Mouse (Mus musculus) liver, embryonic 14.5 days (tissue): ENCODE data around the gene Tmem164. TPM values are rescaled to one million over a fixed set of nuclear protein-coding genes. Genes with fewer than 3 reads are reported as not detected.

Experiments used
- ATAC-seq: fragments of 200-750 bp; cut with Nextera tagmentation; 2 replicates; pipeline ENCODE4 v1.8.0; 2017; ENCODE audit warnings: moderate number of reproducible peaks, mild to moderate bottlenecking, moderate library complexity; ENCODE audit not compliant: insufficient read depth
- DNase-seq, 3 experiments: peaks; one replicate each; pipeline ENCODE4 v3.0.0-alpha.2; 2012 to 2013; ENCODE audit warnings: low read depth in 3 of 3, low spot score in 3 of 3
- H3K27ac ChIP-seq: fragments of 300-500 bp; sonication (generic); 2 replicates; pipeline ENCODE4 v1.5.1; 2014; ENCODE audit warnings: moderate library complexity, mild to moderate bottlenecking, control low read depth, inconsistent platforms
- H3K27me3 ChIP-seq: fragments of 300-500 bp; sonication (generic); 2 replicates; pipeline ENCODE4 v1.6.1; 2014; ENCODE audit warnings: mild to moderate bottlenecking, low read length, moderate library complexity; ENCODE audit not compliant: control insufficient read depth, insufficient read depth
- H3K36me3 ChIP-seq: fragments of 300-500 bp; sonication (generic); replicated peaks from 2 replicates; pipeline ENCODE4 v1.6.1; 2014; ENCODE audit warnings: low read depth; ENCODE audit not compliant: control insufficient read depth, insufficient read depth
- H3K4me1 ChIP-seq, 2 experiments: fragments of 200-500 bp in 1 of 2; fragments of 300-500 bp in 1 of 2; sonication (generic) in 1 of 2; replicated peaks; 2 replicates each; pipeline ENCODE4 v1.6.1; 2012 to 2014; ENCODE audit warnings: antibody characterized with exemption in 1 of 2, inconsistent platforms in 1 of 2, low read length in 1 of 2; ENCODE audit not compliant: control insufficient read depth in 2 of 2, insufficient read depth in 2 of 2
- H3K4me2 ChIP-seq: fragments of 300-500 bp; sonication (generic); 2 replicates; pipeline ENCODE4 v1.6.1; 2014; ENCODE audit warnings: low read depth, mild to moderate bottlenecking, control low read depth, moderate library complexity
- H3K4me3 ChIP-seq, 2 experiments: fragments of 200-500 bp in 1 of 2; fragments of 300-500 bp in 1 of 2; sonication (generic) in 1 of 2; 2 replicates each; pipeline ENCODE4 v1.5.1; 2012 to 2014; ENCODE audit warnings: low read depth in 2 of 2, low read length in 2 of 2, mild to moderate bottlenecking in 2 of 2, control low read depth in 1 of 2, inconsistent platforms in 1 of 2, moderate library complexity in 1 of 2; ENCODE audit not compliant: insufficient read depth in 1 of 2
- H3K9ac ChIP-seq: fragments of 300-500 bp; sonication (generic); replicated peaks from 2 replicates; pipeline ENCODE4 v1.6.1; 2014; ENCODE audit warnings: mild to moderate bottlenecking, control low read depth, moderate library complexity
- H3K9me3 ChIP-seq: fragments of 300-500 bp; sonication (generic); 2 replicates; pipeline ENCODE4 v1.6.1; 2016; ENCODE audit warnings: low read length, mixed read lengths; ENCODE audit not compliant: control insufficient read depth
- CTCF ChIP-seq: IDR thresholded peaks from 2 replicates; pipeline ENCODE4 v1.5.1; 2016; ENCODE audit warnings: antibody characterized with exemption, low read depth, control low read depth
- EP300 ChIP-seq: IDR thresholded peaks from 2 replicates; pipeline ENCODE4 v1.6.1; 2016; ENCODE audit warnings: antibody characterized with exemption, low read depth
- WGBS: fragments of 180-500 bp; shearing (Covaris S2); extraction: QIAGEN DNeasy Blood & Tissue Kit; methylation state at CpG from one replicate; pipeline ENCODE4 v1.1.7; 2014; ENCODE audit not compliant: insufficient replicate concordance; 5-methylcytosine and 5-hydroxymethylcytosine counted together
- polyA plus RNA-seq, 2 experiments: library from polyadenylated mRNA; depleted of rRNA in 1 of 2; stranded (reverse) in 1 of 2; unstranded in 1 of 2; fragments of >200 nt; fragmentation: Nextera tagmentation in 1 of 2; extraction: Ambion mirVana in 1 of 2; gene quantifications; 2 replicates each; pipeline versions ENCODE4 v1.2.1 to v1.2.3; 2012 to 2014

Gene Tmem164
- polyA plus RNA-seq, 2 experiments, result 12.6 to 14.3 TPM

GRCm38 (mm10) chrX:142827644-142828043 is 146.4 kb downstream of the Tmem164 start:
- peaks cover 0 to 5% of the 10 kb centered on the region in 2 experiments; a peak in 1 of 4 replicates for H3K4me1 ChIP-seq
- no peak overlapping the region for H3K9ac ChIP-seq
- no peaks in the 10 kb centered on the region for H3K36me3 ChIP-seq
- no peak overlapping the region for H3K4me3 ChIP-seq
- peak; percentile 33; the same call in 1 of the 2 replicates for TF ChIP-seq CTCF
- TF ChIP-seq EP300, result no peak
- WGBS, result 29% methylated on average over 1 of the region's 1 CpGs
- no peak overlapping the region for H3K27ac ChIP-seq
- DNase-seq, result no peak
- no peak overlapping the region for H3K4me2 ChIP-seq
- no peaks in the 10 kb centered on the region for H3K9me3 ChIP-seq
- H3K27me3 ChIP-seq, result no peaks in the 10 kb centered on the region
- no peak for ATAC-seq

GRCm38 (mm10) chrX:142828184-142828908 is 147.1 kb downstream of the Tmem164 start:
- H3K36me3 ChIP-seq, result no peaks in the 10 kb centered on the region
- WGBS, result 62% methylated on average over 13 of the region's 13 CpGs
- no peak overlapping the region for H3K27ac ChIP-seq
- TF ChIP-seq CTCF, result no peak
- no peak for TF ChIP-seq EP300
- peaks cover 0 to 5% of the 10 kb centered on the region in 2 experiments; a peak in 1 of 4 replicates for H3K4me1 ChIP-seq
- no peak for DNase-seq
- no peaks in the 10 kb centered on the region for H3K9me3 ChIP-seq
- H3K27me3 ChIP-seq, result no peaks in the 10 kb centered on the region
- no peak overlapping the region for H3K4me3 ChIP-seq
- H3K9ac ChIP-seq, result no peak overlapping the region
- ATAC-seq, result no peak
- no peak overlapping the region for H3K4me2 ChIP-seq

DNA sequence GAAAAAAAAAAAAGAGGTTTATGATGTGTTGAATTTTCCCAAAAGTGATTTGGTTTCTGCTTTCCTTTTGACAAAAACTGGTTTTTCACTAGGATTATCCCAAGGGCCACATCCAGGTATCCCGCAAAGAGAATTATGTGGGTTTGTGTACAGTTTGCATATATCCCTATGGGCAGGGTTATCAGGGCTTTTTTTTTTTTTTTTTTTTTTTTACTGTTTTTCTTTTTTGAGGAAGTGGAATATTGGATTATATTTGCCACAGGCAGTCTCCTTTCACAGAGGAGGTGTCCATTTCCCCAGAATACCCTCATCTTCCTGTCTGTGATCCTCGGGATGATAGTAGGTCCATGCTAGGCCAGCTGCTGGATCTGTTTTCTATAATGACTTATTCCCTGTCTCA is 148.1 kb downstream of the Tmem164 start:
- Histone ChIP-seq H3K27me3 (no peaks in the 10 kb centered on the region), H3K9ac (no peak overlapping the region), H3K4me2 (no peak overlapping the region), H3K9me3 (no peaks in the 10 kb centered on the region), H3K4me3 (no peak overlapping the region), H3K4me1 (peaks cover 0 to 5% of the 10 kb centered on the region in 2 experiments; a peak in 1 of 4 replicates), H3K36me3 (no peaks in the 10 kb centered on the region), H3K27ac (no peak overlapping the region)
- DNase-seq (no peak), ATAC-seq (no peak)
- WGBS, result 60% methylated on average over 2 of the region's 2 CpGs
- no peak for TF ChIP-seq CTCF
- no peak for TF ChIP-seq EP300

GRCm38 (mm10) chrX:142829866-142830470 is 148.8 kb downstream of the Tmem164 start:
- no peak for DNase-seq
- Histone ChIP-seq H3K27me3 (no peaks in the 10 kb centered on the region), H3K4me3 (no peak overlapping the region), H3K9me3 (no peaks in the 10 kb centered on the region), H3K4me1 (peaks cover 0 to 5% of the 10 kb centered on the region in 2 experiments; a peak in 1 of 4 replicates), H3K4me2 (no peak overlapping the region), H3K27ac (no peak overlapping the region), H3K36me3 (no peaks in the 10 kb centered on the region), H3K9ac (no peak overlapping the region)
- TF ChIP-seq EP300, result no peak
- no peak for TF ChIP-seq CTCF
- ATAC-seq, result peak; percentile 45; the same call in 1 of the 2 replicates
- 54% methylated on average over 12 of the region's 12 CpGs for WGBS

DNA sequence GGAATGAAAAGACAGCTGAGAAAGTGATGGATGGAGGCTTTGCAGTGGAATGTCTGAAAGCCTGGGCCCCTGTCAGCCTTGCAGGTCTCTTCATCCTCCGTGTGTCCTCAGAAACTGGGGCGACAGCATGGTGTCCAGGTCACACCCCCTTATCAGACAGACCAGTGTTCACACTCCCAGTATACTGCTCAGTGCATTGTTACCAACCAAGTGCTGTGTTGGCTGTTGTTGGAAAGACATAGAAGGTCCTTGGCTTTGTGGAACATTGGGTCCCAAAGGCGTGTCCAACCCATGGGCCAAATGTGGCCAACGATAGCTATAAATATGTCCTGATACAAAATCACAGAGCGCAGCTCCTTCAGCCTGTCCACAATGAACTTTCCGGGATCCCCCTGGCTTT is 149.4 kb downstream of the Tmem164 start:
- Histone ChIP-seq H3K4me2 (no peak overlapping the region), H3K36me3 (no peaks in the 10 kb centered on the region), H3K9ac (no peak overlapping the region), H3K4me1 (peaks cover 0 to 5% of the 10 kb centered on the region in 2 experiments; a peak in 1 of 4 replicates), H3K27ac (no peak overlapping the region), H3K27me3 (no peaks in the 10 kb centered on the region), H3K4me3 (no peak overlapping the region), H3K9me3 (no peaks in the 10 kb centered on the region)
- 65% methylated on average over 6 of the region's 6 CpGs for WGBS
- DNase-seq (no peak), ATAC-seq (peak; percentile 41; the same call in 1 of the 2 replicates)
- TF ChIP-seq CTCF, result no peak
- no peak for TF ChIP-seq EP300
